Mouse (Mus musculus) C2C12 (cell line): ENCODE measurements around the gene Serpina3k.

ENCODE experiments used
- CEBPB ChIP-seq: IDR thresholded peaks from one replicate; pipeline ENCODE4 v1.6.1; 2011; ENCODE audit warnings: low read depth, mild to moderate bottlenecking, control low read depth, moderate library complexity
- CTCF ChIP-seq: IDR thresholded peaks from one replicate; pipeline ENCODE4 v1.5.1; 2011; ENCODE audit not compliant: control insufficient read depth, insufficient read depth, insufficient read length
- MAX ChIP-seq: IDR thresholded peaks from one replicate; pipeline ENCODE4 v1.6.1; 2011; ENCODE audit warnings: mild to moderate bottlenecking, control low read depth
- MYOG ChIP-seq: IDR thresholded peaks from one replicate; pipeline ENCODE4 v1.6.1; 2011; ENCODE audit not compliant: control insufficient read depth, insufficient read length; ENCODE audit errors: extremely low read depth
- USF1 ChIP-seq: IDR thresholded peaks from one replicate; pipeline ENCODE4 v1.6.1; 2011; ENCODE audit warnings: low read depth, mild to moderate bottlenecking, control low read depth, moderate library complexity

DNA sequence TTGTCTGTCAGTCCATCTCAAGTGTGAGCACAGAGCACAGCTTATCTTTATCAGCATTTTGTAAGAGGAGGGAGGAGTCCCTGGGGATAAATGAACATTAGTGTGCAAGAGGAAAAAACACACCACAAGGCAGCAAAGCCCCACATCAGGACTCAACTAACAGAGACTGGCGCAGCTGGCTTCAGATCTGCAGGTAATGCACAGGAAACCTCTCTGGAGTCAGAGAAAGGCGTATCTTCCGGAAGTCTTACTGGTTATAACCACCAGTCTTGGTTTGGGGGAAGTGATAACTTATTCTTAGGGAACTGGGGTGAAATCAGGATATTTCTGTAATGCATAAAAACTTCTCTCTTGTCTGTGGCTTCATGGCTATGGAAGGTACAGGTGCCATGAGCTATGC lies 17.7 kb downstream of the Serpina3k start:
- TF ChIP-seq CEBPB (no peak), USF1 (no peak), MAX (no peak), CTCF (no peak), MYOG (no peak)
